Mouse (Mus musculus) cerebellum, adult 11 months (tissue): ENCODE results near the gene Tymp.

Source experiments
- DNase-seq: peaks from one replicate; pipeline ENCODE4 v3.0.0; 2022

Gene Tymp

DNA sequence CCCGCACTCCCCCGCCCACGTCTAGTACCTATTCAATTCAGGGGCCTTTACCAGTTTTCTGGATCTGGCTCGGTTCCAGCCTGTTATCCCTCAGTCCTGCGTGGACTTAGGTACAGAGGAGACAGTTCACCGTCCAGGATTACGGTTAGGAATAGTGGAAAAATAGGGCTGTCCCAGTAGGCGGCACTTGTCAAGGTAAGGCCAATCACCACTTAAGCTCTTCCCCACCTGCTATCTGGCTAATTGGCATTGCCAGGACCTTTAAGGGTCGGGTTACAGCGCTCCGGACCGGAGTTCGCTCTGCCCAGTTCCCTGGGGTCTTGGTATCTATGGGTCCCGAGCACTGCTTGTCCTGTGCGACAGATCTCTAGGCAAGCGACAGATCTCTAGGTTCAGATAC lies at the start of gene Tymp:
Tymp (minus strand) TSS at position 83 of the 400 bp plus-strand sequence.
- no peak for DNase-seq

GRCm38 (mm10) chr15:89425711-89426121 lies 48.9 kb upstream of the Tymp start, which contains the start of gene Cpt1b:
TSS of gene Cpt1b (minus strand) at chr15:89425863.
- no peak for DNase-seq

DNA sequence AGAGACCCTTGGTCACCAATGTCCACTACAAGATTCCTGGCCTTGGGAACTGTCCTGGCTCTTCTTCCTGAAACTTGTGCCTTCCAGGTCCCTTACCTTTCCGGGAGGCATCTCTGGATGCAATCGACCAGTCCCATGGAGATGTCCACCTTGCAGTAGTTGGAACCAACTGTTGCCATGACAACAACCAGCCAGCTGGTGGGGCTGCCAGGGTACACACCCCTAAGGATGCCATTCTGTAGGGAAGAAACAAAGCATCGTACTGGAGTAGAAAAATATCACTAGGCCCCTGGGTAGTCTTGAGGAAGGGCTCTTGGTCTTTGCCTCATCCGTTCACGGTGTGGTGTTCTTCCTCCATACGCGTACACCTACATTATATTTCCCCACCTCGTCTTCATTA lies 47.8 kb upstream of the Tymp start:
- no peak for DNase-seq

- DNase-seq, result no peak
Observed at GRCm38 (mm10) chr15:89421938-89422337, 45.1 kb upstream of the Tymp start.

DNA sequence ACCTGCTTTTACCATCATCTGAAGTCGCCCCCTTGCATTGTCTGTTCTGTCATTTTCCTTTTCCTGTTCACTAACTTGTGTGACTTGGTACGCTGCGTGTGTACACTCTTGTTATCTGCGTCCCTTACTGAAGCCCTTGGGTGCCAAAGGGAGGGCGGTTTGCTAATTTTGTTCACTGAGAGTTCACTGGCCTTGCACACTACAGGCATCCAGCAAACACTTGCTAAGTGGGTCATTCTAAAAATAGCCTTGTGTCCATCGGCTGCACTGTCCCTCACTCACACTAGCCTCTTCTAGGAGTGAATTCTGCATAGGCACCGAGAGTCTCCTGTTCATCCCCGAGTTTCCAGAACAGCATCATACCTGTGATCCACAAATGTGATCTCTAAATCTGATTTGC lies 38.4 kb upstream of the Tymp start:
- DNase-seq, result no peak

DNA sequence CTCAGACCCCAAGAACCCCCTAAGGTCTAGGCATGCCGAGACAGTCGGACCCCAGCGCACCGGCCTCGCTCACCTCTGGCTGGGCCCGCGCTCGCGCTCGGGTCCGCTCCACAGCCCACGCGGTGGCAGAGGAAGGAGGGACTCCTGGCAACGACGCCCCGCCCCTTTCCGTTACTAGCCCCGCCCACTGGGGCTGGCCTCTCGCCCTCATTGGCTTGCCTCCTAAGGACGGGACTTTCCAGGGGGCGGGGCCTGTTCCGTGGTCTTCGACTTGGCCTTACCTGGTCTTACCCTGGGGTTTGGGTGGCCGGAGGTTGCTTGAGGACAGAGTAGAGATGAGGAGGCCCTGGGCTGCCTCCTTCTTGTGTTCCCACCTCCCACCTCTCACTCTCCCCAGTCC lies 33.3 kb upstream of the Tymp start, which contains the start of gene Syce3:
Syce3 (minus strand) TSS at position 386 of the 400 bp plus-strand sequence.
- DNase-seq, result no peak

- DNase-seq, result no peak
Observed at GRCm38 (mm10) chr15:89406691-89407090, 29.9 kb upstream of the Tymp start.

DNA sequence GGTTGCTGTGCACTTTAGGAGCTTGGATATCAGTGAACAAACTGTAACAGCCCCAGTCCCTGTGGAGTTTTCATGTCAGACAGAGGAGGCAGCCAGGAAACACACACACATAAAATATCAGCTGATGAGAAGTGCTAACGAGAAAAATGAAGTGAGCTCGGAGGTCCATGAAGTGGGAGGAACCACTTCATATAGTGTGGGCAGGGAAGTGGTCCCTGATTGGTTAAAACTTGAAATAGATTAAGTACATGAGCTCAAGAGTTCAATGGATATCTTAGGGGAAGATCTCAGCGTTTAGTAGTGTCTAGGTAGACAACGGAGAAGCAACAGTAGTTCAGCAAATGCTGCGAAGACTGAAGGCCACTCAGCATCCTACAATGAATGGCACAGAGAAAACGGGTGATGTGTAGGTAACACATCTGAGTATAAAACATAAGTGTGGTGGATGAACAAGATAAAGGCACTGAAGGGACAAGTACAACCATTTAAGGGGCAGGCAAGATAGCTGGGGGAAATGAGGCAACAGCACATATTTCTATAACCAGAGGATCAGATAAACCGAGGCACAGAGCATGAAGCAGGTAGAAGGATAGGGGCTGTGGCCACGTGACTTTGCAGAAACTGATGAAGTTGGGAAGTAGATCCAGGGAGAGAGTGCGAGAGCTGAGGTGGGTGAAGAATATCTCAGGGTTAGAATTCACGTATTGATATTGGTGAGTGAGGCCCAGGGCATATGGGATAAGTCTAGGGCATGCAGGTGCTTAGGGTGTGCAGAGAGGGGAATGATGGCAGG lies 28.2 kb upstream of the Tymp start:
- no peak for DNase-seq

DNA sequence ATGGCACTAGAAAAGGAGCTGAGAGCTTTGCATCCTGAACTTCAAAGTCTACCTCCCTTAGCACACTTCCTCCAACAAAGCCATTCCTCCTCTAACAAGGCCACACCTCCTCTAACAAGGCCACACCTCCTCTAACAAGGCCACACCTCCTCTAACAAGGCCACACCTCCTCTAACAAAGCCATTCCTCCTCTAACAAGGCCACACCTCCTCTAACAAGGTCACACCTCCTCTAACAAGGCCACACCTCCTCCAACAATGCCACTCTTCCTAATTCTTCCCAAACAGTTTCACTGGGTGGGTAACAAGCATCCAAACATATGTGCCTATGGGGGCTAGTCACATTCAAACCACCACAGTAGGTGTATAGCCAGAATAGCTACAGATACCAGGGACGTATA lies 25.6 kb upstream of the Tymp start:
- no peak for DNase-seq

- DNase-seq, result no peak
Observed at GRCm38 (mm10) chr15:89399716-89400115, 22.9 kb upstream of the Tymp start.

DNA sequence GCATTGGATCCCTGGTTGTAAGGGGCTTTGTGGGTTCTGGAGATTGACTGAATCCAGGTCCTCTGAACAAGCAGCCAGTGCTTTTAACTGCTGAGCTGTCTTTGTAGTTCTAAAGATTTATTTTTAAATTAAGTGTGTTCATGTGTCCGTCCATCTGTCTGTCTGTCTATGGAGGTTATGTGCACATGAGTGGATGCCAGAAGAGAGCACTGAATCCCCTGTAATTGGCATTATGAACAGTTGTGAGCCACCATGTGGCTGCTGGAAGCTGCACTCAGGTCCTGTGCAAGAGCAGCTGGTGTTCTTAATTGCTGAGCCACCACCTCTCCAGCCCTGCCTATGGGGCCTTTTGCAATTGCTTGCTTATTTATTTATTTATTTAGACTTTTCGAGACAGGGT lies 21.3 kb upstream of the Tymp start:
- DNase-seq, result no peak

DNA sequence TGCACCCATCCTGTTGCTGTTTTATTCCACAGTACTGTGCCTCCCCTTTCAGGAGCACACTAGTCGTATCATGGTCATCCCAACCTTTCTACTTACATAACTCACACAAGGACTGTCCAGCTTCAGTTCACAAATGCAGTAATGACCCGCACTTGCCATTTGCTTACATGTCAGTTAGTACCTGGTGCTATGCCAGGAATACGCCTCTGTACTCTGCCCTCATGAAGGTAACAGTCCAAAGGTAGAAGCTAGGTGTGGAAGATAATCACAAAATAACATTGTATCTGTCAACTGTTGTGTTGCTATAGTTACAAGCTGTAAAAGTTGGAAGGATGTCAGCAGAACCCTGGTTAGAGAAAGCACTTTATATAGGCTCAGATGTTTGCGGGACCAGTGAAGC lies 20.0 kb upstream of the Tymp start:
- DNase-seq, result no peak

DNA sequence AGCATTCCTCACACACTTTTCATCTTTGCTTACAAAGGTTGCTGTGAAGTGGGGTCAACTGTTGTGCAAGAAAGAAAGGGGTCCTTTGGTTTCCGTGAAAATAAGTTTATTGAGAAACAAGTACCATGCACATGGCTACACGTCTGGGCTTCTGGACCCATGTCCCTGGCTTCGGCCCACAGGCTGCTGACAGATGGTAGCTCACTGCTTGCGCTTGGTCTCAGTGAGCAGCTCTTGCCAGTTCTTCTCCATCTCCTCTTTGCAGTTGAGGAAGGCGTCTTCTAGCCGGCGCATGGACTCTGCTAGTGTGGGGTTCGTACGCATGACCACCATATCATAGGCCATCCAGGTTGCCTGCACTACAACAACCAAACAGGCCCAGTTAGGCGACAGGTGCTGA lies 13.2 kb upstream of the Tymp start:
- DNase-seq, result no peak

DNA sequence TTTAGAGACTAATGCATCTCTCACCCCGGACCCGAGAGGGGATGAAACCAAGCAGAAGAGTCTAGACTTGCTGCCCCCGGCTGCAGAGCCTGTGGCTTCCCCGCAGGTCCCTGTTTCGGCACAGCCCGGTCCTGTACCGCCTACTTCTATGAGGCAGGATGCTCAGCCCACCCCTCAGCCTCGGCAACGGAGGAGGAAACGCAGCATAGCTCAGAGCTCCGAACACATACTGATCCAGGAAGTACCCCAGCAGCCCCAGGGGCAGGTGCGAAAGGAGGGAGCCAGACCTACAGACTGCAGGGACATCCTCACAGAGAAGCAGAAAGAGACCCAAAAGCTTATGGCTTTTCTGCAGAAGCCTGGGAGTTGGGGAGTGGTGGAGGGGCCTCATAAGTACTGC lies 10.3 kb upstream of the Tymp start:
- DNase-seq, result no peak

GRCm38 (mm10) chr15:89384617-89385016 lies 7.8 kb upstream of the Tymp start, which contains the start of gene Klhdc7b:
TSS of gene Klhdc7b (plus strand) at chr15:89384917.
- DNase-seq, result no peak

DNA sequence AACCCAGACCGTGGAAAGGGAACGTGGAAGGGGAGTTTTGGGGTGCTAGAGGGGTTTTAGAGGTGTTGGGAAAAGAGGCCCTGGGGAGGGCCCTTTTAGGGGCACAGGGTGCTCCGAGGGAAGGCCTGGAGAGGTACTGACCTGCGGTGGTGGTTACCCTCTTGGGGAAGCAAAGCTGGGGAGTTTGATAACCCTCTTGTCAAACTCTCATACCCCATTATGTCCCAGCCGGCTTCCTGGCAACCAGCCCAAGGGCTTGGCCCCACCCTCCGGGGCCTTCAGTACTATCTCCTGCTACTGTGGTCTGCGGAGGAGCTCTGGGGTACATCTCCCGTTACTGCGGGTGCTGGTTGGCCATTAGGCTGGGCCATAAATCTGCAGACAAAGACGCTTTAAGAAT lies 2.6 kb upstream of the Tymp start:
- peak; percentile 65 for DNase-seq

GRCm38 (mm10) chr15:89378831-89379401 lies 2.1 kb upstream of the Tymp start, which contains the start of gene Odf3b:
TSS of gene Odf3b (minus strand) at chr15:89379282.
- peak; percentile 83 for DNase-seq

- peak; percentile 57 for DNase-seq
Observed at GRCm38 (mm10) chr15:89377938-89378828, 1.3 kb upstream of the Tymp start.

- DNase-seq, result no peak
Observed at GRCm38 (mm10) chr15:89377362-89377761, 523 bp upstream of the Tymp start.

- DNase-seq, result no peak
Observed at GRCm38 (mm10) chr15:89376040-89376439, 799 bp downstream of the Tymp start.

- DNase-seq, result no peak
Observed at GRCm38 (mm10) chr15:89374801-89375534, 1.9 kb downstream of the Tymp start.

GRCm38 (mm10) chr15:89374340-89374739 lies 2.5 kb downstream of the Tymp start:
- DNase-seq, result no peak
